Mouse (Mus musculus) CH12.LX (cell line): ENCODE measurements around the gene Tmem39b. TPM values are rescaled to one million over a fixed set of nuclear protein-coding genes. Genes with fewer than 3 reads are reported as not detected.
A peak's percentile ranks its signal among the peaks of the same experiment; 100 is the strongest.

Source experiments
- DNase-seq: peaks from one replicate; pipeline ENCODE4 v3.0.0-alpha.2; 2013; ENCODE audit errors: extremely low read depth
- H3K27ac ChIP-seq: 2 replicates; pipeline ENCODE4 v1.5.1; 2012; ENCODE audit warnings: low read depth, mild to moderate bottlenecking, control low read depth, moderate library complexity; ENCODE audit not compliant: insufficient read depth
- H3K27me3 ChIP-seq: replicated peaks from 2 replicates; pipeline ENCODE3; 2012; ENCODE audit warnings: inconsistent platforms
- H3K36me3 ChIP-seq, 2 experiments: replicated peaks in 1 of 2; 2 replicates each; pipeline versions ENCODE3 to v1.6.1; 2012; ENCODE audit warnings: inconsistent platforms in 1 of 2, low read length in 1 of 2, mild to moderate bottlenecking in 1 of 2, mixed read lengths in 1 of 2, moderate library complexity in 1 of 2; ENCODE audit not compliant: control insufficient read depth in 1 of 2, insufficient read depth in 1 of 2
- H3K4me1 ChIP-seq, 2 experiments: 2 replicates each; pipeline ENCODE4 v1.6.1; 2012; ENCODE audit warnings: inconsistent platforms in 1 of 2, moderate library complexity in 1 of 2; ENCODE audit not compliant: insufficient read depth in 2 of 2, control insufficient read depth in 1 of 2
- H3K4me2 ChIP-seq: 2 replicates; pipeline ENCODE4 v1.6.1; 2012; ENCODE audit warnings: low read depth, mild to moderate bottlenecking, control low read depth; ENCODE audit not compliant: poor library complexity, insufficient read depth, severe bottlenecking
- H3K4me3 ChIP-seq, 3 experiments: fragments of 150-350 bp in 1 of 3; sonication (generic) in 1 of 3; replicated peaks in 1 of 3; 2 replicates each; pipeline versions ENCODE3 to v1.5.1; 2011 to 2012; ENCODE audit warnings: low read depth in 2 of 3, low read length in 2 of 3, mild to moderate bottlenecking in 2 of 3, moderate library complexity in 2 of 3, control low read depth in 1 of 3, improper control_type of control experiment in 1 of 3, inconsistent platforms in 1 of 3, mixed read lengths in 1 of 3; ENCODE audit not compliant: poor library complexity in 1 of 3
- H3K79me2 ChIP-seq: replicated peaks from 2 replicates; pipeline ENCODE4 v1.6.1; 2012; ENCODE audit warnings: mild to moderate bottlenecking, moderate library complexity; ENCODE audit not compliant: control insufficient read depth, poor library complexity, insufficient read depth, severe bottlenecking; ENCODE audit errors: extremely low read depth
- H3K9ac ChIP-seq: 2 replicates; pipeline ENCODE4 v1.6.1; 2012; ENCODE audit warnings: low read depth, mild to moderate bottlenecking, control low read depth, moderate library complexity; ENCODE audit not compliant: insufficient read depth
- H3K9me3 ChIP-seq: replicated peaks from 2 replicates; pipeline ENCODE3; 2012; ENCODE audit warnings: low read length, inconsistent platforms, mixed read lengths
- BHLHE40 ChIP-seq: IDR thresholded peaks from 2 replicates; pipeline ENCODE4 v1.6.1; 2011; ENCODE audit warnings: mild to moderate bottlenecking, low read depth, low read length, improper control_type of control experiment
- CTCF ChIP-seq, 2 experiments: IDR thresholded peaks in 1 of 2; conservative IDR thresholded peaks in 1 of 2; 2 replicates each; pipeline ENCODE4 v1.5.1; 2011 to 2012; ENCODE audit warnings: low read depth in 2 of 2, low read length in 2 of 2, improper control_type of control experiment in 1 of 2, inconsistent platforms in 1 of 2, mild to moderate bottlenecking in 1 of 2, moderate library complexity in 1 of 2
- E2F4 ChIP-seq: IDR thresholded peaks from 2 replicates; pipeline ENCODE4 v1.6.1; 2011; ENCODE audit warnings: low read depth, low read length, improper control_type of control experiment; ENCODE audit not compliant: insufficient replicate concordance
- ETS1 ChIP-seq: conservative IDR thresholded peaks from 2 replicates; pipeline ENCODE4 v1.6.1; 2012; ENCODE audit warnings: low read depth, mild to moderate bottlenecking, inconsistent platforms, low read length, improper control_type of control experiment, moderate library complexity
- IRF4 ChIP-seq: IDR thresholded peaks from 2 replicates; pipeline ENCODE4 v1.6.1; 2014; ENCODE audit warnings: low read depth, mild to moderate bottlenecking, inconsistent platforms, low read length, improper control_type of control experiment
- JUN ChIP-seq: IDR thresholded peaks from 2 replicates; pipeline ENCODE4 v1.6.1; 2011; ENCODE audit warnings: low read depth, mild to moderate bottlenecking, low read length, improper control_type of control experiment, moderate library complexity; ENCODE audit not compliant: insufficient read depth
- KAT2A ChIP-seq: IDR thresholded peaks from 2 replicates; pipeline ENCODE4 v1.6.1; 2012; ENCODE audit warnings: low read length, improper control_type of control experiment, inconsistent platforms; ENCODE audit not compliant: insufficient replicate concordance
- MAFK ChIP-seq: IDR thresholded peaks from 2 replicates; pipeline ENCODE4 v1.6.1; 2011; ENCODE audit warnings: low read length, improper control_type of control experiment; ENCODE audit not compliant: insufficient replicate concordance
- MAX ChIP-seq: IDR thresholded peaks from 2 replicates; pipeline ENCODE4 v1.6.1; 2011; ENCODE audit warnings: low read length, improper control_type of control experiment
- MAZ ChIP-seq: IDR thresholded peaks from 2 replicates; pipeline ENCODE4 v1.6.1; 2012; ENCODE audit warnings: low read depth, mild to moderate bottlenecking, inconsistent platforms, low read length, improper control_type of control experiment, moderate library complexity
- MEF2A ChIP-seq: IDR thresholded peaks from 2 replicates; pipeline ENCODE4 v1.6.1; 2014; ENCODE audit warnings: low read depth, mild to moderate bottlenecking, inconsistent platforms, low read length, improper control_type of control experiment, borderline replicate concordance
- MYC ChIP-seq: IDR thresholded peaks from 2 replicates; pipeline ENCODE4 v1.6.1; 2011; ENCODE audit warnings: low read depth, mild to moderate bottlenecking, improper control_type of control experiment, low read length
- NELFE ChIP-seq: IDR thresholded peaks from 2 replicates; pipeline ENCODE4 v1.6.1; 2011; ENCODE audit warnings: low read depth, low read length, improper control_type of control experiment
- PAX5 ChIP-seq: IDR thresholded peaks from 2 replicates; pipeline ENCODE4 v1.6.1; 2012; ENCODE audit warnings: low read length, inconsistent platforms, mixed read lengths
- POLR2A ChIP-seq: IDR thresholded peaks from 2 replicates; pipeline ENCODE4 v1.6.1; 2011; ENCODE audit warnings: low read depth, mild to moderate bottlenecking, improper control_type of control experiment, low read length
- POLR2AphosphoS2 ChIP-seq: IDR thresholded peaks from 2 replicates; pipeline ENCODE4 v1.6.1; 2011; ENCODE audit warnings: low read depth, low read length, improper control_type of control experiment
- SIN3A ChIP-seq: IDR thresholded peaks from 2 replicates; pipeline ENCODE4 v1.6.1; 2012; ENCODE audit warnings: low read length, improper control_type of control experiment, inconsistent platforms
- SMC3 ChIP-seq: IDR thresholded peaks from 2 replicates; pipeline ENCODE4 v1.6.1; 2011; ENCODE audit warnings: low read depth, low read length, improper control_type of control experiment
- TBP ChIP-seq: conservative IDR thresholded peaks from 2 replicates; pipeline ENCODE4 v1.6.1; 2011; ENCODE audit warnings: low read depth, low read length, improper control_type of control experiment
- TCF12 ChIP-seq: IDR thresholded peaks from 2 replicates; pipeline ENCODE4 v1.6.1; 2014; ENCODE audit warnings: low read depth, mild to moderate bottlenecking, inconsistent platforms, low read length, improper control_type of control experiment
- USF2 ChIP-seq: conservative IDR thresholded peaks from 2 replicates; pipeline ENCODE4 v1.6.1; 2011; ENCODE audit warnings: low read depth, low read length, improper control_type of control experiment
- ZMIZ1 ChIP-seq: IDR thresholded peaks from 2 replicates; pipeline ENCODE4 v1.6.1; 2012; ENCODE audit warnings: low read depth, mild to moderate bottlenecking, inconsistent platforms, low read length, improper control_type of control experiment
- dilution Hi-C: fragments of 300-500 bp; cut with MboI; formaldehyde crosslinking; loops from 2 replicates; pipeline ENCODE4 v1.14.3; 2020; ENCODE audit warnings: low sequenced_read_pairs; ENCODE audit not compliant: extremely low pct_unique_long_range_greater_than_20kb, extremely low pct_ligation_motif_present
- in situ Hi-C: fragments of 300-500 bp; cut with MboI; formaldehyde crosslinking; loops from 3 replicates; pipeline ENCODE4 v1.14.3; 2019; ENCODE audit warnings: low sequenced_read_pairs, low pct_ligation_motif_present, low pct_unique_long_range_greater_than_20kb, mixed read lengths
- polyA plus RNA-seq: library from polyadenylated mRNA; unstranded; fragments of >175 nt; gene quantifications from 2 replicates; pipeline ENCODE4 v1.2.1, GENCODE M21; 2012; ENCODE audit warnings: low read depth; ENCODE audit not compliant: insufficient read length
- total RNA-seq, 2 experiments: library from RNA; depleted of rRNA; stranded (reverse); fragments of 300-350 nt in 1 of 2; fragments of >200 nt in 1 of 2; gene quantifications; 2 replicates each; pipeline ENCODE4 v1.2.3; 2012 to 2014

The Tmem39b gene
- total and polyA plus RNA-seq, 3 experiments: 11.3 to 37.7 (median 14.6) TPM

GRCm38 (mm10) chr4:129645204-129645603 is 51.4 kb downstream of the Tmem39b start:
- no peak for TF ChIP-seq MAFK
- TF ChIP-seq POLR2A: no peak
- TF ChIP-seq KAT2A: no peak
- TF ChIP-seq MAZ: no peak
- no peak for TF ChIP-seq SIN3A
- no peak for TF ChIP-seq USF2
- TF ChIP-seq NELFE: no peak
- TF ChIP-seq ETS1: no peak
- no peak for TF ChIP-seq MAX
- TF ChIP-seq MYC: no peak
- no peak for TF ChIP-seq POLR2AphosphoS2
- TF ChIP-seq BHLHE40: no peak
- no peak for TF ChIP-seq TCF12
- no peak for TF ChIP-seq JUN
- in situ Hi-C loops: no loop called here
- Histone ChIP-seq H3K4me3 (no peak overlapping the region), H3K79me2 (peaks cover 2% of the 10 kb centered on the region), H3K4me1 (peaks cover 5 to 19% of the 10 kb centered on the region in 2 experiments; a peak in 2 of 4 replicates), H3K27ac (no peak overlapping the region), H3K9ac (no peak overlapping the region), H3K4me2 (no peak overlapping the region), H3K27me3 (no peaks in the 10 kb centered on the region), H3K36me3 (peaks cover 48 to 72% of the 10 kb centered on the region in 2 experiments), H3K9me3 (no peaks in the 10 kb centered on the region)
- DNase-seq: no peak
- dilution Hi-C loops: no loop called here

DNA sequence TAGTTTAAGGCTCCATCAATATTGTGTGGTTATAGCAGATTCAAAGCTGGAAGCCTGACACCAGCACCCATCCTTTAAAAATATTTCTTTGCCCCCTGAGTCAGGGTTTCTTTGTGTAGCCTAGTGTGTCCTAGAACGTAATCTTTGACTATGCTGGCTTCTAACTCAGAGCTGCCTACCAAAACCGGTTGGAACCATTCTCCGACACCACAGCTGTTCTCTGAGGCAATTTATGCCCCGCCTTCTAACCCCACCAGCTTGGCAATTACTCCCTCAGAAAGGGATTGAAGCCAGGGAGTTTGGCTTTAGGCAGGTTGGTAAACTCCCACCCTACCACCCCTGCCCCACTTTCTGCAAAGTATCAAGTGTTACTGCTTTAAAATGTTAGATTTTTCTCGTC is 54.9 kb downstream of the Tmem39b start:
- in situ Hi-C loops: no loop called here
- Histone ChIP-seq H3K4me3 (peak overlapping the region in 2 of 3 experiments; percentile 61 to 62), H3K4me1 (peaks cover 4 to 39% of the 10 kb centered on the region in 2 experiments), H3K27ac (no peak overlapping the region), H3K4me2 (peak overlapping the region; percentile 59; the same call in 1 of the 2 replicates), H3K9me3 (no peaks in the 10 kb centered on the region), H3K79me2 (peaks cover 25% of the 10 kb centered on the region), H3K36me3 (peaks cover 42 to 66% of the 10 kb centered on the region in 2 experiments), H3K27me3 (no peaks in the 10 kb centered on the region), H3K9ac (peak overlapping the region; percentile 76)
- dilution Hi-C loops: no loop called here
- TF ChIP-seq MYC (no peak), ZMIZ1 (no peak), MEF2A (no peak), CTCF (conservative IDR thresholded peaks at IDR 0.05 in 1 of 2, IDR thresholded peaks at IDR 0.05 in 1 of 2; ENCODE audit: low read depth in 2 of 2, low read length in 2 of 2) (no peak), TBP (no peak), USF2 (no peak), KAT2A (no peak), PAX5 (no peak), IRF4 (no peak), MAZ (no peak), SMC3 (no peak), E2F4 (no peak), ETS1 (no peak)
- no peak for DNase-seq
